Mouse (Mus musculus): Measurements from ENCODE around the gene Nudt8. TPM values are rescaled to one million over a fixed set of nuclear protein-coding genes. Genes with fewer than 3 reads are reported as not detected.
"Not testable (repeated sequence)": the region's sequence is repeated elsewhere in the genome, so short reads cannot be mapped to it uniquely, and the experiment has no call there.

Gene Nudt8
- total RNA-seq, 1 experiment from 2014 or later: 11.1 TPM

GRCm38 (mm10) chr19:4004331-4004730 is 4.0 kb downstream of the Nudt8 start:
- no peak for ATAC-seq (replicated peaks; ENCODE audit: insufficient number of reproducible peaks, low FRiP score, low TSS enrichment, poor library complexity, severe bottlenecking)

GRCm38 (mm10) chr19:4005091-4005490 is 4.7 kb downstream of the Nudt8 start:
- ATAC-seq (replicated peaks; ENCODE audit: insufficient number of reproducible peaks, low FRiP score, low TSS enrichment, poor library complexity, severe bottlenecking): no peak

- no peak for ATAC-seq (replicated peaks; ENCODE audit: insufficient number of reproducible peaks, low FRiP score, low TSS enrichment, poor library complexity, severe bottlenecking)
Measured at GRCm38 (mm10) chr19:4005971-4006370, 5.6 kb downstream of the Nudt8 start.

- ATAC-seq (replicated peaks; ENCODE audit: insufficient number of reproducible peaks, low FRiP score, low TSS enrichment, poor library complexity, severe bottlenecking): no peak
Measured at GRCm38 (mm10) chr19:4011086-4011485, 10.7 kb downstream of the Nudt8 start.

- ATAC-seq (replicated peaks; ENCODE audit: insufficient number of reproducible peaks, low FRiP score, low TSS enrichment, poor library complexity, severe bottlenecking): peak; percentile 93
Measured at GRCm38 (mm10) chr19:4012432-4013022, 12.1 kb downstream of the Nudt8 start, which contains the start of gene Ndufv1. TSS of gene Ndufv1 (minus strand) at chr19:4012806.

- ATAC-seq (replicated peaks; ENCODE audit: insufficient number of reproducible peaks, low FRiP score, low TSS enrichment, poor library complexity, severe bottlenecking): peak; percentile 8; the same call in 1 of the 2 replicates
Measured at GRCm38 (mm10) chr19:4013066-4013465, 12.7 kb downstream of the Nudt8 start.

- no peak for ATAC-seq (replicated peaks; ENCODE audit: insufficient number of reproducible peaks, low FRiP score, low TSS enrichment, poor library complexity, severe bottlenecking)
Measured at GRCm38 (mm10) chr19:4014802-4015201, 14.4 kb downstream of the Nudt8 start.

- ATAC-seq (replicated peaks; ENCODE audit: insufficient number of reproducible peaks, low FRiP score, low TSS enrichment, poor library complexity, severe bottlenecking): no peak
Measured at GRCm38 (mm10) chr19:4015635-4016034, 15.3 kb downstream of the Nudt8 start.

GRCm38 (mm10) chr19:4017921-4018587 is 17.7 kb downstream of the Nudt8 start:
- no peak for ATAC-seq (replicated peaks; ENCODE audit: insufficient number of reproducible peaks, low FRiP score, low TSS enrichment, poor library complexity, severe bottlenecking)

GRCm38 (mm10) chr19:4018743-4019583 is 18.6 kb downstream of the Nudt8 start:
- ATAC-seq (replicated peaks; ENCODE audit: insufficient number of reproducible peaks, low FRiP score, low TSS enrichment, poor library complexity, severe bottlenecking): peak; percentile 83

- no peak for ATAC-seq (replicated peaks; ENCODE audit: insufficient number of reproducible peaks, low FRiP score, low TSS enrichment, poor library complexity, severe bottlenecking)
Measured at GRCm38 (mm10) chr19:4023185-4023584, 22.8 kb downstream of the Nudt8 start.

GRCm38 (mm10) chr19:4027576-4027975 is 27.2 kb downstream of the Nudt8 start:
- ATAC-seq (replicated peaks; ENCODE audit: insufficient number of reproducible peaks, low FRiP score, low TSS enrichment, poor library complexity, severe bottlenecking): no peak

- ATAC-seq (replicated peaks; ENCODE audit: insufficient number of reproducible peaks, low FRiP score, low TSS enrichment, poor library complexity, severe bottlenecking): no peak
Measured at GRCm38 (mm10) chr19:4032668-4033067, 32.3 kb downstream of the Nudt8 start.

- ATAC-seq (replicated peaks; ENCODE audit: insufficient number of reproducible peaks, low FRiP score, low TSS enrichment, poor library complexity, severe bottlenecking): no peak
Measured at GRCm38 (mm10) chr19:4033298-4033697, 32.9 kb downstream of the Nudt8 start.

- ATAC-seq (replicated peaks; ENCODE audit: insufficient number of reproducible peaks, low FRiP score, low TSS enrichment, poor library complexity, severe bottlenecking): no peak
Measured at GRCm38 (mm10) chr19:4033742-4034141, 33.4 kb downstream of the Nudt8 start.

GRCm38 (mm10) chr19:4036327-4037045 is 36.1 kb downstream of the Nudt8 start:
- ATAC-seq (replicated peaks; ENCODE audit: insufficient number of reproducible peaks, low FRiP score, low TSS enrichment, poor library complexity, severe bottlenecking): no peak

GRCm38 (mm10) chr19:4037154-4037787 is 36.9 kb downstream of the Nudt8 start:
- not testable (repeated sequence) for ATAC-seq (replicated peaks; ENCODE audit: insufficient number of reproducible peaks, low FRiP score, low TSS enrichment, poor library complexity, severe bottlenecking)

- peak; percentile 86 for ATAC-seq (replicated peaks; ENCODE audit: insufficient number of reproducible peaks, low FRiP score, low TSS enrichment, poor library complexity, severe bottlenecking)
Measured at GRCm38 (mm10) chr19:4037788-4038232, 37.4 kb downstream of the Nudt8 start, which contains the start of gene Gstp1. TSS of gene Gstp1 (minus strand) at chr19:4037985.
